Mouse (Mus musculus) cerebellum, postnatal 10 days (tissue): ENCODE data around the gene Ubfd1.

Experiments used
- DNase-seq, 2 experiments: peaks; one replicate each; pipeline ENCODE4 v3.0.0; 2021; ENCODE audit warnings: mixed read lengths in 2 of 2

Ubfd1 gene

GRCm38 (mm10) chr7:122066945-122067516 is at the start of gene Ubfd1, which contains the start of gene Ears2:
TSS of gene Ubfd1 (plus strand) at chr7:122067175.
TSS of gene Ears2 (minus strand) at chr7:122067263.
- DNase-seq = peak; percentile 98 to 99

- no peak for DNase-seq
Observed at GRCm38 (mm10) chr7:122018247-122018646, 48.7 kb upstream of the Ubfd1 start.

GRCm38 (mm10) chr7:122018978-122019377 is 48.0 kb upstream of the Ubfd1 start:
- DNase-seq = peak; percentile 20 to 22

- peak; percentile 29 to 50 for DNase-seq
Observed at GRCm38 (mm10) chr7:122020273-122020666, 46.7 kb upstream of the Ubfd1 start.

GRCm38 (mm10) chr7:122020667-122021354 is 46.2 kb upstream of the Ubfd1 start, which contains the start of gene Gga2:
TSS of gene Gga2 (minus strand) at chr7:122021222.
- peak; percentile 94 to 95 for DNase-seq

GRCm38 (mm10) chr7:122022131-122022530 is 44.8 kb upstream of the Ubfd1 start:
- DNase-seq = no peak

- no peak for DNase-seq
Observed at GRCm38 (mm10) chr7:122033371-122033770, 33.6 kb upstream of the Ubfd1 start.

- DNase-seq = no peak
Observed at GRCm38 (mm10) chr7:122034348-122034747, 32.6 kb upstream of the Ubfd1 start.

GRCm38 (mm10) chr7:122044106-122044505 is 22.9 kb upstream of the Ubfd1 start:
- DNase-seq = no peak

- no peak for DNase-seq
Observed at GRCm38 (mm10) chr7:122045181-122045634, 21.8 kb upstream of the Ubfd1 start.

GRCm38 (mm10) chr7:122045711-122046110 is 21.3 kb upstream of the Ubfd1 start:
- DNase-seq = no peak

GRCm38 (mm10) chr7:122046813-122047212 is 20.2 kb upstream of the Ubfd1 start:
- no peak for DNase-seq

GRCm38 (mm10) chr7:122048191-122048590 is 18.8 kb upstream of the Ubfd1 start:
- no peak for DNase-seq

- no peak for DNase-seq
Observed at GRCm38 (mm10) chr7:122050834-122051233, 16.1 kb upstream of the Ubfd1 start.

GRCm38 (mm10) chr7:122056633-122057032 is 10.3 kb upstream of the Ubfd1 start:
- no peak for DNase-seq

GRCm38 (mm10) chr7:122065656-122066055 is 1.3 kb upstream of the Ubfd1 start:
- no peak for DNase-seq

- DNase-seq = no peak
Observed at GRCm38 (mm10) chr7:122066102-122066944, 652 bp upstream of the Ubfd1 start.

- DNase-seq = peak; percentile 63 to 64
Observed at GRCm38 (mm10) chr7:122067517-122068381, 774 bp downstream of the Ubfd1 start.

- no peak for DNase-seq
Observed at GRCm38 (mm10) chr7:122074374-122074773, 7.4 kb downstream of the Ubfd1 start.

- DNase-seq = no peak
Observed at GRCm38 (mm10) chr7:122079798-122080554, 13.0 kb downstream of the Ubfd1 start.

- no peak for DNase-seq
Observed at GRCm38 (mm10) chr7:122081071-122081470, 14.1 kb downstream of the Ubfd1 start.
